Mouse (Mus musculus) midbrain, embryonic 11.5 days (tissue): ENCODE data around the gene Rad1. TPM values are rescaled to one million over a fixed set of nuclear protein-coding genes. Genes with fewer than 3 reads are reported as not detected.
"Not testable (repeated sequence)": the region's sequence is repeated elsewhere in the genome, so short reads cannot be mapped to it uniquely, and the experiment has no call there.

Experiments
- ATAC-seq: fragments of 200-750 bp; cut with Nextera tagmentation; 2 replicates; pipeline ENCODE4 v1.8.0; 2017; ENCODE audit warnings: moderate TSS enrichment, moderate library complexity; ENCODE audit not compliant: low FRiP score
- DNase-seq: peaks from one replicate; pipeline ENCODE4 v3.0.0; 2015; ENCODE audit warnings: low spot score; ENCODE audit errors: missing footprints
- H3K27ac ChIP-seq: fragments of 300-500 bp; sonication (generic); 2 replicates; pipeline ENCODE4 v1.5.1; 2014; ENCODE audit warnings: low read depth, low read length
- H3K27me3 ChIP-seq: fragments of 300-500 bp; sonication (generic); 2 replicates; pipeline ENCODE4 v1.6.1; 2014; ENCODE audit warnings: mild to moderate bottlenecking, low read length, moderate library complexity, mixed read lengths; ENCODE audit not compliant: control insufficient read depth, insufficient read depth
- H3K36me3 ChIP-seq: fragments of 300-500 bp; sonication (generic); 2 replicates; pipeline ENCODE4 v1.6.1; 2014; ENCODE audit warnings: mild to moderate bottlenecking, low read length, moderate library complexity, mixed read lengths; ENCODE audit not compliant: control insufficient read depth, insufficient read depth
- H3K4me1 ChIP-seq: fragments of 300-500 bp; sonication (generic); 2 replicates; pipeline ENCODE4 v1.6.1; 2014; ENCODE audit warnings: low read length; ENCODE audit not compliant: control insufficient read depth, insufficient read depth
- H3K4me2 ChIP-seq: fragments of 300-500 bp; sonication (generic); 2 replicates; pipeline ENCODE4 v1.6.1; 2014; ENCODE audit warnings: mild to moderate bottlenecking, moderate library complexity
- H3K4me3 ChIP-seq: fragments of 300-500 bp; sonication (generic); 2 replicates; pipeline ENCODE4 v1.5.1; 2014; ENCODE audit warnings: low read depth, low read length
- H3K9ac ChIP-seq: fragments of 300-500 bp; sonication (generic); 2 replicates; pipeline ENCODE4 v1.6.1; 2014; ENCODE audit warnings: low read length
- H3K9me3 ChIP-seq: fragments of 300-500 bp; sonication (generic); 2 replicates; pipeline ENCODE4 v1.6.1; 2016; ENCODE audit warnings: low read length; ENCODE audit not compliant: control insufficient read depth
- WGBS: fragments of 180-500 bp; shearing (Covaris S2); extraction: QIAGEN DNeasy Blood & Tissue Kit; methylation state at CpG from one replicate; pipeline ENCODE4 v1.1.7; 2014; 5-methylcytosine and 5-hydroxymethylcytosine counted together
- polyA plus RNA-seq: library from polyadenylated mRNA; unstranded; fragments of >200 nt; fragmentation: Nextera tagmentation; extraction: Ambion mirVana; gene quantifications from 2 replicates; pipeline ENCODE4 v1.2.1, GENCODE M21; 2014

Gene Rad1
- polyA plus RNA-seq, 1 experiment from 2014 or later: 27.7 TPM

DNA sequence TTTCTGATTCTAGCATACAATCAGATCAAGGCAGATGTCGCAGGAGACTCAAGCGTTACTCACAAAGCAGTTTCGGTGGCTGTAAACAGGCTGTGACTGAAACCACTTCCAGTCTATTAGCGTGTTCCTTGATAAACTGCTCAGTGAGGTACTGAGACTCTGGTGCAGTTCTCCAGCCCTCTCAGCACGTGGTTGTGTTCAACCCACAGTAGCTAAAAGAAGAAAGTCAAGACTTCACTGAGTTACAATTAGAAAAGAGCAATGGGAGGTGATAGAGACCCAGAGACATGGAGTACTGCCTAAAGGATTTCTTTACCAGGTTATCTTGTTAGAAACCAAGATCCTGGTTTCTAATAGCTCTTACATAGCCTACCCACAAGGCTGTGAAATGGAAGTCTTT, 13.8 kb downstream of the Rad1 start:
- Histone ChIP-seq H3K27me3 (no peaks in the 10 kb centered on the region), H3K9me3 (no peaks in the 10 kb centered on the region), H3K4me1 (no peaks in the 10 kb centered on the region), H3K4me3 (no peak overlapping the region), H3K27ac (no peak overlapping the region), H3K4me2 (no peak overlapping the region), H3K36me3 (no peaks in the 10 kb centered on the region), H3K9ac (no peak overlapping the region)
- WGBS: 79% methylated on average over 5 of the region's 5 CpGs
- ATAC-seq: no peak
- no peak for DNase-seq

DNA sequence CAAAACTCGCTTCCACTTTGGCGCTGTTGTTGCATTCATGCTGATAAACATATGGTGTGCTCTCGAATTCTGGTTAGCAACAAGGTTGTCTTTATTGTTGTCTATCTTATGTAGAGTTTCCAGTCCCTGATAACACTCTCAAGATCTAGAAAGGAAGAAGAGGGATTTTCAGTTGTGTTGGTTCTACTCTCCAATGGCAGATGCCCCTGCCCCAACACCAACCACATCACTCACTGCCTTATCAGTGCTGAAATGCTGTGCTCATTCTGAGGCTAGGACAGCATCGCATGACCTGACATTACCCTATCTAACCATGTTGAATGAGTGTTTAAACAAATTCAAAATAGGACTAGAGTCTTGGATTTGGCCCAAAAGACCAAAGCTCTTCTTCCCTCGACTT, 14.2 kb downstream of the Rad1 start:
- Histone ChIP-seq H3K4me1 (no peaks in the 10 kb centered on the region), H3K9ac (no peak overlapping the region), H3K4me3 (no peak overlapping the region), H3K4me2 (no peak overlapping the region), H3K27ac (no peak overlapping the region), H3K36me3 (no peaks in the 10 kb centered on the region), H3K9me3 (no peaks in the 10 kb centered on the region), H3K27me3 (no peaks in the 10 kb centered on the region)
- WGBS: 91% methylated on average over 5 of the region's 5 CpGs
- no peak for ATAC-seq
- DNase-seq: no peak

GRCm38 (mm10) chr15:10500838-10501719, 15.3 kb downstream of the Rad1 start:
- DNase-seq (peak; percentile 93), ATAC-seq (peak; percentile 89)
- Histone ChIP-seq H3K27ac (no peak overlapping the region), H3K4me3 (no peak overlapping the region), H3K4me1 (no peaks in the 10 kb centered on the region), H3K4me2 (no peak overlapping the region), H3K27me3 (no peaks in the 10 kb centered on the region), H3K36me3 (no peaks in the 10 kb centered on the region), H3K9me3 (no peaks in the 10 kb centered on the region), H3K9ac (no peak overlapping the region)
- 59% methylated on average over 11 of the region's 11 CpGs for WGBS

DNA sequence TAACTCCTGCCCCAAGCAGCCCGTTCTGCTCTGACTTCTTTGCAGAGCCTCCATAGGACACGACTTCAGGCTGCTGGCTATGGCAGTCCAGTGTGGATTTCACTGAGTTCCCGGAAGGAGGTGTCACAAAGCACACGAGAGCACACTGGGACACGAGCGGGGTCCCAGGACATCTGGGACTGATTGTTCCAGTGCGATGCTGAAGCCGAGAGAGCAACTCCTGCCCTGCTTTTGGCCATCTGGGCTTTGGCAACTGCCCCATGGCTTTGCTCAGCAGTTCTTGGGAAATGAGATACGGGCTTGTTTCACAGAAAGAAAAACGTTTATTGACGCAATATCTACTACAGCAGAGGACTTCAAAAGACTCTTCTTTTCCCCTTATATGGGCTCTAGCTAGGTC, 20.3 kb downstream of the Rad1 start:
- H3K9ac ChIP-seq: no peak overlapping the region
- no peaks in the 10 kb centered on the region for H3K9me3 ChIP-seq
- no peaks in the 10 kb centered on the region for H3K27me3 ChIP-seq
- WGBS: 77% methylated on average over 11 of the region's 11 CpGs
- H3K4me2 ChIP-seq: no peak overlapping the region
- no peak overlapping the region for H3K4me3 ChIP-seq
- no peaks in the 10 kb centered on the region for H3K36me3 ChIP-seq
- no peaks in the 10 kb centered on the region for H3K4me1 ChIP-seq
- DNase-seq (no peak), ATAC-seq (no peak)
- H3K27ac ChIP-seq: no peak overlapping the region

GRCm38 (mm10) chr15:10515166-10515565, 29.3 kb downstream of the Rad1 start:
- H3K36me3 ChIP-seq: no peaks in the 10 kb centered on the region
- no peak overlapping the region for H3K9ac ChIP-seq
- H3K4me3 ChIP-seq: no peak overlapping the region
- WGBS: 85% methylated on average over 7 of the region's 7 CpGs
- DNase-seq: no peak
- H3K27ac ChIP-seq: no peak overlapping the region
- no peaks in the 10 kb centered on the region for H3K9me3 ChIP-seq
- H3K4me1 ChIP-seq: no peaks in the 10 kb centered on the region
- no peak overlapping the region for H3K4me2 ChIP-seq
- H3K27me3 ChIP-seq: no peaks in the 10 kb centered on the region
- no peak for ATAC-seq

GRCm38 (mm10) chr15:10525896-10526295, 40.1 kb downstream of the Rad1 start:
- ATAC-seq: no peak
- WGBS: 70% methylated on average over 1 of the region's 1 CpGs
- H3K36me3 ChIP-seq: no peaks in the 10 kb centered on the region
- no peak overlapping the region for H3K9ac ChIP-seq
- no peaks in the 10 kb centered on the region for H3K4me1 ChIP-seq
- H3K4me3 ChIP-seq: no peak overlapping the region
- H3K27me3 ChIP-seq: no peaks in the 10 kb centered on the region
- no peaks in the 10 kb centered on the region for H3K9me3 ChIP-seq
- no peak overlapping the region for H3K27ac ChIP-seq
- H3K4me2 ChIP-seq: no peak overlapping the region
- no peak for DNase-seq

DNA sequence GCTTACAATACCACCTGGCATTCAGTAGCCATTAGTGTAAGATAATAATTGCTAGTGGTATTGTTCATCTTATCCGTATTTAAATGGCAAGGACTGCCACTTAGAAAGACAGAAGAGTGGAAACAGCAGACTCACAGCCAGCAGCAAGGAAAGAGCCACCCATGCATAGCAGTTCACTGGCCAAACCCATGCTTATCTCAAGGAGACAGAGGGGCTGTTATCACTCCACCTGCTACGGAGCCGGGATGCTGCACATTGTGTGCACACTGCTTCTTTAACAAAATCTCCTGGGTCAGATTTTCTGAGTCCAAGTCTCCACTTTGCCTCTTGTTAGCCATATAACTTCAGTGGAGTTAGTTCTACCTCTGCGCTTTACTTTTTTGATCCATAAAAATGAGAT, 45.5 kb downstream of the Rad1 start:
- H3K9ac ChIP-seq: no peak overlapping the region
- H3K27ac ChIP-seq: no peak overlapping the region
- H3K4me1 ChIP-seq: no peaks in the 10 kb centered on the region
- ATAC-seq (no peak), DNase-seq (no peak)
- H3K36me3 ChIP-seq: no peaks in the 10 kb centered on the region
- WGBS: 89% methylated on average over 4 of the region's 4 CpGs
- no peak overlapping the region for H3K4me2 ChIP-seq
- no peaks in the 10 kb centered on the region for H3K9me3 ChIP-seq
- H3K4me3 ChIP-seq: no peak overlapping the region
- H3K27me3 ChIP-seq: no peaks in the 10 kb centered on the region

GRCm38 (mm10) chr15:10533361-10533760, 47.5 kb downstream of the Rad1 start:
- not testable (repeated sequence) for H3K4me2 ChIP-seq, H3K27me3 ChIP-seq, H3K27ac ChIP-seq, ATAC-seq, DNase-seq, H3K36me3 ChIP-seq, H3K4me1 ChIP-seq, H3K9ac ChIP-seq, H3K9me3 ChIP-seq, H3K4me3 ChIP-seq
- WGBS: 92% methylated on average over 10 of the region's 10 CpGs

DNA sequence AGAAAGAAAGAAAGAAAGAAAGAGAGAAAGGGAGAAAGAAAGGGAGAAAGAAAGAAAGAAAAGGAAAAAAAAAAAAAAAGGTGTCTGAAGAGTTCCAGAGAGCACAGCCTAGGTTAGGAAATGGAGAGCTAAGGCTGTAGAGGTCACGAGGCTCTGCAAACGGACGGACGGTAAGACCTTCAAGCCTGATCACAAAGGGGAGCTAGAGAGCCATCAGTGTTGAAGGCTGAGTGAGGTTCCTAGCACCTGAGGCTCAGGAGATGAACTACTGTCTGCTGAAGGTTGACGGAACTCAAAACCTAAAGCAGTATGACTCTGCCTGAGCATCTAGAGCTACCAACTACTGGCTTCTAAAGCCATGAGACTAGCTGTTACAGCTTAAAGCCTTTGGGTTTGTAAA, 48.8 kb downstream of the Rad1 start:
- Histone ChIP-seq H3K4me3 (no peak overlapping the region), H3K9ac (no peak overlapping the region), H3K4me2 (no peak overlapping the region), H3K27ac (no peak overlapping the region), H3K36me3 (no peaks in the 10 kb centered on the region), H3K27me3 (no peaks in the 10 kb centered on the region), H3K4me1 (no peaks in the 10 kb centered on the region), H3K9me3 (no peaks in the 10 kb centered on the region)
- no peak for ATAC-seq
- DNase-seq: no peak
- 81% methylated on average over 5 of the region's 5 CpGs for WGBS
